In the genomic region with DNA sequence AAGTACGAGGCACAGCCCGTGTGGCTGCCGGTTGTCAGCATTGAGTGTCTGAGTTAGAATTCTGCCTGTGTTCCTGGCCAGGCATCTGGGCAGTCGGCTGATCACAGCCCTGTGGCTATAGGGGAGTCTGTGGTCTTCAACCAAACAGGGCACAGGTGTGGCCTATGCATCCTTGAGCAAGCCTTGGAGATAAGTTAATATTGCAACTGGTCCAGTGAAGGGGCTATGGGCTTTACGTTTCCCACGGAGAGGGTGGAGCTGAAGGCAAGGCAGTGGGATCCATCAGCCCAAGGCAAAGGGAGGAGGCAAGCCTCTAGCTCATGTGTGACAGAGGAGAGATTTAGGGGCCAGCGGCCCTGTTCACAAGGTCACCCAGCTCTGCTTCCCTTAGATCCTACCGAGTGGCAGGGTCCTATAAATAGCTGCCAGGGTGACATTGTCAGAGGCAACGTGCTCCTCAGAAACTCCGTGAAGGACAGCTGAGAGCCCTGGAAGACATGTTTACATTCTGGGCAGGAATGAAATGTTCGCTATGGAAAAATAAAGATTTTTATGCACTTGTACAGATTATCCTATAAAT, we compare ENCODE assay signal across 11 mouse cellular contexts.
DNase-seq lines count a peak whose midpoint lies in the region; ATAC-seq lines count a peak whose summit lies in the region.
"Had no signal": no experiment of that assay in that cellular context is flagged by ENCODE, and none has a peak within 500 bp of the region (broad histone marks: within the 10 kb centered on the region; RNA-seq: fewer than 3 reads in every experiment).

No protein-coding gene starts in this region.

- DNase-seq in retina, postnatal 1 day = peak; percentile 40
- DNase-seq in retina, embryonic 14.5 days (ENCODE audit: low spot score) = no peak
- DNase-seq in cerebellum, postnatal 36 days = no peak
- DNase-seq in adipocyte (ENCODE audit: low spot score) = no peak
- DNase-seq: heart, postnatal 4 days; kidney, postnatal 25 days had no signal

- peak; percentile 3; the same call in 1 of the 2 replicates for ATAC-seq in forebrain, embryonic 13.5 days
- no peak for ATAC-seq in hindbrain, embryonic 15.5 days (ENCODE audit: low FRiP score, low read depth)
- ATAC-seq in neural tube, embryonic 14.5 days (ENCODE audit: low read depth) = peak; percentile 28; the same call in 1 of the 2 replicates

- H3K4me2 ChIP-seq in forebrain, embryonic 13.5 days = peak overlapping the region; percentile 47
- H3K4me2 ChIP-seq in hindbrain, embryonic 15.5 days = peak overlapping the region; percentile 37; the same call in 1 of the 2 replicates
- peak overlapping the region; percentile 9; the same call in 1 of the 2 replicates for H3K4me2 ChIP-seq in neural tube, embryonic 14.5 days (ENCODE audit: low read depth, low read length)

- peaks cover 49% of the 10 kb centered on the region for H3K27me3 ChIP-seq in forebrain, embryonic 13.5 days
- H3K27me3 ChIP-seq in hindbrain, embryonic 15.5 days = no peaks in the 10 kb centered on the region
- H3K27me3 ChIP-seq in neural tube, embryonic 14.5 days (ENCODE audit: control insufficient read depth, insufficient read depth, low read length) = no peaks in the 10 kb centered on the region

- WGBS in forebrain, embryonic 13.5 days = 38% methylated on average over 11 of the region's 11 CpGs
- 47% methylated on average over 11 of the region's 11 CpGs for WGBS in hindbrain, embryonic 15.5 days
- 34% methylated on average over 11 of the region's 11 CpGs for whole genome bisulfite sequencing in neural tube, embryonic 14.5 days

- H3K27ac ChIP-seq in forebrain, embryonic 13.5 days = peak overlapping the region; percentile 88
- peak overlapping the region; percentile 74 for H3K27ac ChIP-seq in hindbrain, embryonic 15.5 days (replicated peaks)
- H3K27ac ChIP-seq in neural tube, embryonic 14.5 days (ENCODE audit: low read depth, low read length) = peak overlapping the region; percentile 86; the same call in 1 of the 2 replicates
- H3K27ac ChIP-seq: left cerebral cortex, adult 2 months; liver, embryonic 14.5 days had no signal

- peaks cover 48% of the 10 kb centered on the region for H3K4me1 ChIP-seq in forebrain, embryonic 13.5 days
- H3K4me1 ChIP-seq in hindbrain, embryonic 15.5 days (replicated peaks) = peaks cover 47% of the 10 kb centered on the region
- peaks cover 33% of the 10 kb centered on the region for H3K4me1 ChIP-seq in neural tube, embryonic 14.5 days (ENCODE audit: control insufficient read depth, insufficient read depth, low read length)

- H3K9me3 ChIP-seq in forebrain, embryonic 13.5 days (replicated peaks) = no peaks in the 10 kb centered on the region
- H3K9me3 ChIP-seq in hindbrain, embryonic 15.5 days = no peaks in the 10 kb centered on the region
- no peaks in the 10 kb centered on the region for H3K9me3 ChIP-seq in neural tube, embryonic 14.5 days (ENCODE audit: control insufficient read depth, low read length)

- H3K9ac ChIP-seq in forebrain, embryonic 13.5 days = peak overlapping the region; percentile 48
- no peak overlapping the region for H3K9ac ChIP-seq in hindbrain, embryonic 15.5 days
- H3K9ac ChIP-seq in neural tube, embryonic 14.5 days (replicated peaks; ENCODE audit: low read depth, low read length) = no peak overlapping the region
- H3K9ac ChIP-seq: liver, embryonic 14.5 days had no signal

- H3K36me3 ChIP-seq in forebrain, embryonic 13.5 days (ENCODE audit: poor library complexity, severe bottlenecking) = no peaks in the 10 kb centered on the region
- H3K36me3 ChIP-seq in hindbrain, embryonic 15.5 days = no peaks in the 10 kb centered on the region
- no peaks in the 10 kb centered on the region for H3K36me3 ChIP-seq in neural tube, embryonic 14.5 days (ENCODE audit: control insufficient read depth, insufficient read depth, low read length)

- 0 out of 2 replicates have a peak overlapping the region, but pooled peaks have one; percentile 3 for H3K4me3 ChIP-seq in forebrain, embryonic 13.5 days
- H3K4me3 ChIP-seq in hindbrain, embryonic 15.5 days = no peak overlapping the region
- no peak overlapping the region for H3K4me3 ChIP-seq in neural tube, embryonic 14.5 days (ENCODE audit: low read depth, low read length)
- H3K4me3 ChIP-seq: left cerebral cortex, adult 2 months had no signal
